Mouse (Mus musculus) splenic B cell, adult 2 months (primary cell): ENCODE measurements around the gene Cenpt.
A peak's percentile ranks its signal among the peaks of the same experiment; 100 is the strongest.
"Not testable (repeated sequence)": the region's sequence is repeated elsewhere in the genome, so short reads cannot be mapped to it uniquely, and the experiment has no call there.

ENCODE experiments used
- DNase-seq: peaks from one replicate; pipeline ENCODE4 v3.0.0-alpha.2; 2011; ENCODE audit warnings: low read depth, low spot score
- H3K27me3 ChIP-seq: 2 replicates; pipeline ENCODE4 v1.6.1; 2012; ENCODE audit warnings: mild to moderate bottlenecking, low read length, moderate library complexity, mixed read lengths; ENCODE audit not compliant: control insufficient read depth, poor library complexity, insufficient read depth, severe bottlenecking
- H3K36me3 ChIP-seq: 2 replicates; pipeline ENCODE4 v1.6.1; 2012; ENCODE audit warnings: mild to moderate bottlenecking, low read length, moderate library complexity, mixed read lengths; ENCODE audit not compliant: control insufficient read depth, poor library complexity, insufficient read depth, severe bottlenecking

The Cenpt gene

DNA sequence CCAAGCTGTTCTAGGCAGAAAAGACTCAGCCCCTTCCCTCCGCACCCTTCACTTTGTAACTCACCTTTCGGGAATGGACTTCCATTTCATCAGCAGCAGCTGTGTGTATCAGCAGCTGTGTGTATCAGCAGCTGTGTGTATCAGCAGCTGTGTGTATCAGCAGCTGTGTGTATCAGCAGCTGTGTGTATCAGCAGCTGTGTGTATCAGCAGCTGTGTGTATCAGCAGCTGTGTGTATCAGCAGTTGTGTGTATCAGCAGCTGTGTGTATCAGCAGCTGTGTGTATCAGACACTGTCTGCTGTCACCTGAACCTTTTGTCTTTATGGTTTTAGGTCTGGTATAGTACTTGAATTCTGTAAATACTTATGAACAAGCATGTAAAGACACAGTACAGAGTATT lies 19.3 kb downstream of the Cenpt start:
- not testable (repeated sequence) for H3K27me3 ChIP-seq, H3K36me3 ChIP-seq, DNase-seq

DNA sequence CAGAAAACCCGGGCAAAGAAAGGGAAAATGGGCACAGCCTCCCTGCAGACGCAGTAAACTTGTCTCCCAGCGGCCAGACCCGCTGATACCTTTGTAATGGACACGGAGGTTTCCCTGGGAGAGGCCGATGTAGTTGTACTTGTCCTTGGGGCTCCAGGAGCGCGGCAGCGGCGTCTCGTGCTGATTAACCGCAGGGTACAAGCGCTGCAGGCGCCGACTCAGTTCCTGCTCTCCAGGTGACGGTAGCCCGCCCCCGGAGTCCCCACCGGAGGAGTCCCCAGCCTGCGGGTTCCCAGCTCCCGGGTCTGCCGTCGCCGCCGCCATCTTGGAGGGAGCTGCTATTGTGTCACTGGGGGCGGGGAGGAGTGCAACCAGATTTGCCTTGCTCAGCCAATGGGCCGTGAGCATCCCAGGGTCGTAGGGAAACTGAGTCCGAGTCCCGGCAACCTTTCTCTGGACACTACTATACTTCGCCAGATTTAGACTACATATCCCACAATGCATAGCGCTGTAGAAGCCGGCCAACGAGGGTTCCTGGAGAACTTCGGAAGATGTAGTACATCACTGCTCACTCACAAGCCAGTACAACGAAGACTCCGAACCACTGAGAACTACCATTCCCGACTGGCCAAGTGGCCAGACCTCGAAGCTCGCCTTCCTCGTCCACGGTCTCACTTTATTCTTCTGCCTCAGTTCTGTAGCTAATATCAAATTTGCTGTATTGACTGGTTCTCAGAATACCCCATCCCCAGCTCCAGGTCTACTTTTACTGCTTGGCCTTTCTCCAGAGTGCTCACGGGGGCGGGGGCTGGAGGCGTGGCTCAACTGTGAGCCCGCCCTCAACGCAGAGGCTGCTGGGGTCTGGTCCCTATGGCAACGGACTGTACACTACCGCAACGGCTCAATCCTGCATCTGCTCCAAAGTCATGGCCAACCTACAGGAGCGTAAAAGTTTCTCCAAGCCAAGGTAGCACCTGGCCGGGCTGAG lies 25.9 kb downstream of the Cenpt start, which contains the start of the genes Ranbp10 and Tsnaxip1:
Gene Ranbp10, minus strand, starts transcription at position 490 of the 988 bp plus-strand sequence.
Gene Tsnaxip1, plus strand, starts transcription at position 871 of the 988 bp plus-strand sequence.
- Histone ChIP-seq H3K27me3 (no peaks in the 10 kb centered on the region), H3K36me3 (peaks cover 3% of the 10 kb centered on the region; the same call in 1 of the 2 replicates)
- peak; percentile 99 for DNase-seq

DNA sequence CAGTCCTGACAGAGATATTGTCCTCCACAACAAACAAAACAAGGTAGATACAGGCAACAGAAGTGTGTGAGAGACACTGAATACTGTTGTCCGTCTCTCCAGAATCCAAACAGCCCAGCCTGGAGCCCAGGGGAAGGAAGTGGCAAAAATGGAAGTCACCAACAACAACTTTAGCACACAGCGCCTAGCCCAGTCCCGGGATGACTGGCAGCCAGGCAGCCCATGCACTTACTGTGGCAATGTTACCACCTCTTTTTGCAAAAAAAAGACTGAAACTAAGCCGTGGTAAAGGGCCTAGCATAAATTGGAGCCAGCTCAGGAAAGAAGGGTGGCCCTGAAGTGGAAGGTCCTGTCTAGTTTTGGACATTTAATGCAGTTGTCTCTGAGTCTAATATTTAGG lies 26.7 kb downstream of the Cenpt start:
- no peaks in the 10 kb centered on the region for H3K27me3 ChIP-seq
- no peak for DNase-seq
- peaks cover 3% of the 10 kb centered on the region; the same call in 1 of the 2 replicates for H3K36me3 ChIP-seq

DNA sequence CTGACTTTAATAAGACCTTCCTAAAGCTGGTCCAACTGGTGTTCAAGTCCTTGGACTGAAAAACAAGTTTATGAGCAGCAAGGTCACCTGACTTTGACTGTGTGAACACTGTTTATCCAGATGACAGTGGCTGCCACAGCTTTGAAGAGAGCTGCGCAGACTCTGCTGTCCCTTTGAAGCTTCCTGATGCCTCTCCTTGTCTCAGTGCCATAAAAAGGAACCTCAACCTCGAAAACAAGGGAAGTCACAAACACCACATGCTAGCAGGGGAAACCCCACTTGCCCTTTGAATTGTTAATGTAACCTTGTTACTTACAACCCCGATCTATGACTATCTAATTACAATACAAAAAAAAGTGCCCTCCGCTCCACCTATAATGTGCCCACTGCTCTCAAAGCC lies 27.6 kb downstream of the Cenpt start:
- H3K27me3 ChIP-seq, result no peaks in the 10 kb centered on the region
- no peak for DNase-seq
- H3K36me3 ChIP-seq, result peaks cover 3% of the 10 kb centered on the region; the same call in 1 of the 2 replicates

DNA sequence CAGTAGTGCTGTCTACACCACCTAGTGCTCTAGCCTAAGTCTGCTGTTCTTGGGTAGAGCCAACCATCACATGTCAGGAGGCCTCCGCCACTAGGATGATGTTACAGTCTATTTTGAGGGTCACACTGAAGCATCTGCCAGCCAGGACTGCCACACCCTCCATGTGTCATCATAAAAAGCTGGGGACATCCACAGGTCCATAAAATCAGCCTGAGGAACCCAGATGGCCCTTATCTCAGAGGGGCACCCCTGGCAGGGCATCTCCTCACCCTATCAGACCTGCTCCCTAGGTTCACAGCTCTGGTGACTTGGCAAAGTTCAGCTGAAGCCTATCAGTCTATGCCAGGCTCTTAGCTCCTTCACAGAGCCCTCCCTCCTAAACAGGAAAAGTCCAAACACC lies 32.2 kb downstream of the Cenpt start:
- H3K27me3 ChIP-seq, result no peaks in the 10 kb centered on the region
- DNase-seq, result no peak
- peaks cover 3% of the 10 kb centered on the region; the same call in 1 of the 2 replicates for H3K36me3 ChIP-seq

DNA sequence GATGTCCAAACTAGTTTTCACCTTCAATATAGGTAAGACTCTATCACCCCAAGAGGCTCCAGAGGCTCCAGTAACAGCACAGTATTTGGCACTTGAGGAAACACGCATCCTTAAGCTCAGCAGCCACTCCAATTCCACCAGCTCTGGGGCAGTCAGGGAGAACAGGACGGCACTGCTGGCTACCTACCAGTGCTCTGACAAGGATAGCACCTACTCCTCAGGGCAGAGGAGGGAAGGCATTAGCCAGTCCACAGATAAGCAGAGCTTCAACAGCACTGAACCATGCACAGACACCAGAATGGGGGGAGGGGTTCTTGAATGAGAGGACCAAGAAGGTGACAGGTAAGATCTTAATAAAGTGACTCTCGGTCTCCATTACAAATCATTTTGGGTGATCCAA lies 33.4 kb downstream of the Cenpt start:
- Histone ChIP-seq H3K36me3 (0 out of 2 replicates have a peak, but pooled peaks cover 2% of the 10 kb centered on the region), H3K27me3 (no peaks in the 10 kb centered on the region)
- DNase-seq, result no peak

DNA sequence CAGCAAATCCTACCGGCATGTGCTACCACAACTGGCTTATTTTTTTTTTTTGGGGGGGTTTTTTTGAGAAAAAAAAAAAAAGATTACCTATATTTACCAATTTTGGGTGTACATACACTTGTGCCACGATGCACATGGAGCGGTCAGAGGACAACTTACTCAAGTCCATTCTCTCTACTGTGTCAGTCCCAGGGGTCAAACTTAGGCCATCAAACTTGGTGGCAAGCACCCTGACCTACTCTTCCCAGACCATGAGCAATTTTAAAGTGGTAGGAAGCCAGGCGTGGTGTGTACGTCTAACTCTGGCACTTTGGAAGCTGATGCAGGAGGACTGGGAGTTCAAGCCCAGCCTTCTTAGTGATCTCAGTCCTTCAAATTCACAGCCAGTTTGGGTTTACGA lies 39.8 kb downstream of the Cenpt start:
- no peak for DNase-seq
- Histone ChIP-seq H3K27me3 (no peaks in the 10 kb centered on the region), H3K36me3 (peaks cover 2% of the 10 kb centered on the region; the same call in 1 of the 2 replicates)

DNA sequence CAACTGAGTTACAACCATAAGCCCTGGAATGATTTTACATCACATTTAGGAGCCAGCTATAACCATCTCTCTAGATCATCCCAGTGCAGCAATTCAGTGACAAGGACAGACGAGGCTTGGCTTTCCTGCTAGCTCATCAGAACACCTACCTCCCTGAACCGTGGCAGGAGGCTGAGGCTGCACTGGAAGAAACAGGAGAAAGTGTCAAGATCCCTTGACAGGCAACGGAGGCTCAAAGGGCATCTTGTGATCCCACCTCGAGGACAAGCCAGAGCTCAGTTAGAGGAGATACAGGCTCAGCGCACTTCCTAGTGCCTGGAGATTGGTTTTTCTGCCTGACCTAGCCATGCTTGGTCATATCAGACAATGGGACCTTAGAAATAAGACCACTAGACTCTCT lies 40.6 kb downstream of the Cenpt start:
- Histone ChIP-seq H3K36me3 (peaks cover 2% of the 10 kb centered on the region; the same call in 1 of the 2 replicates), H3K27me3 (no peaks in the 10 kb centered on the region)
- no peak for DNase-seq

DNA sequence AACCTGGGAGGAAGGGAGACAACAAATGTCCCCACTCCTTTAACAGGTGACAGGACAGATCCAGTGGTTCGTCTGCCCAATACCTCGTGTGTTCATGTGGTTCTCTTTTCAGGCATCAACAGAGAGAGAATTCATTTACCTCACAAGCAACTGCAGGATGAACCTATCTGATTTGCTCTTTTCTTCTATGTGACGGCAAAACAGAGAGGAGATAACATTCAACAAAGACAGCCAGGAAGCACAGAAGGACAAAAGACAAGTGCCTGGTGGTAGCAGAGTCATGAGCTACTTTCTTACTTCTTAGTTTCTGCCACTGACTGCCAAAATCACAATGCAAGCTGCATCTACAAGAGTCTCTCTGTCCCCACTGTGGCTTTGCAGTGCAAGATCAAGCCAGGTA lies 41.5 kb downstream of the Cenpt start:
- Histone ChIP-seq H3K36me3 (peaks cover 2% of the 10 kb centered on the region; the same call in 1 of the 2 replicates), H3K27me3 (no peaks in the 10 kb centered on the region)
- DNase-seq, result no peak

DNA sequence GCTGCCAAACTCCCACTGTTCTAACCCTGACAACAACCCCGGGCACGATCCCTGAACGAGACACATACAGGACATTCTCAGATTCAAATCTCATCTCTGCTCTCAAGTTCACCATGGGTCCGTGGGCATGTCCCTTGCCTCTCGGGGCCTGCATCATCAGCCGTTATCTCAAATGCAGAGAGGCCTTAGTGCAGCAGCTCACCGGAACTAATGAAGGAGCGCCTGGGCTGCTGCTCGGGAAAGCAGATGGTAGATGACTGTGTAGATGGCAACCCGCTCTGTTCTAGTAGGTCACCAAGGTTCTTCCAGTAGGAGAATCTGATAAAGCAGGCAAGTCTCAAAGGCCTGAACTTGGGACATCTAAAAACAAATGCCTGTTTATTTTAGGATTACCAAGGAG lies 42.0 kb downstream of the Cenpt start:
- no peak for DNase-seq
- Histone ChIP-seq H3K36me3 (peaks cover 2% of the 10 kb centered on the region; the same call in 1 of the 2 replicates), H3K27me3 (no peaks in the 10 kb centered on the region)

DNA sequence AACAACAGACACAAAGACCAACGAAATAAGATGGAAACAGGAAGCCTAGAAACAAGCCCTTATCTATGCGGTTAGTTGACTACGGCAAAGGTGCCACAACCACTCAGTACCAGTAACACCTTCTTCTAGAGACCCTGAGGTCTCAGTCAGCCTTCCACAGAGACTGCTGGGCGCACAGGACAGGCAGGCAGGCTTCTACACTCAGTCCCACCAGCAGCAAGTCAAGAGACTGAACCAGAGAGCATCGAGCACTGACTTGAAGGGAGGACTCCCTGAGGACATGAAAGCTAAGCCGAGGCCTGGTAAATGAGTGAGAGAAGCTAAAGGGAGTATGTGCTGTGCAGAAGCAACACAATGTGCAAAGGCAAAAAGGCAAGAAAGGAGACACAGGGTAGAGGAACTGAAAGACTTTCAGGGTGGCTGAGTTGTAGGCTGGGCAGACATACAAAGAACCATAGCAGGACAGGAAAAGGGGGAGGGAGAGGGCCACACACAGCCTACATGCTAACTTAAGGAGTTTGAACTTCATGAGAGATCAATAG lies 42.8 kb downstream of the Cenpt start:
- H3K36me3 ChIP-seq, result peaks cover 4% of the 10 kb centered on the region; the same call in 1 of the 2 replicates
- no peaks in the 10 kb centered on the region for H3K27me3 ChIP-seq
- DNase-seq, result peak; percentile 73

DNA sequence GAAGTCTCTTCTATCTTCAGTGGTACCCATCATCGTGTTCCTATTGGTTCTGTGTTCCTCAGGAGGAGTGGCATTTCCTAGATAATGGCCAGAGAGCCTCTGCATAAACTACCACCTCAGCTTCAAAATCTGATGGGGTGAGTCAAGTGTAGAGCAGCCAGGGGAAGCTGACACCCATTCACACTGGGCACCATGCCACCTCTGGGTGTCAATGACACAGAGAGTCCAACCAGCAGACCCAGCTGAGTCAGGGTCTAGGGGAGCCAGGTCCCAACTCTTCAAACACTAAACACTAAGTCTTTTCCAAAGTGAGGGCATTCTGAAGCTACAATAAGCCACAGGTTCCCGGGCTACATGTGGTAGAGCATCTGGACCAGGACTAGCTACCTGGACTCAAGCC lies 44.6 kb downstream of the Cenpt start:
- Histone ChIP-seq H3K36me3 (peaks cover 4% of the 10 kb centered on the region; the same call in 1 of the 2 replicates), H3K27me3 (no peaks in the 10 kb centered on the region)
- no peak for DNase-seq

DNA sequence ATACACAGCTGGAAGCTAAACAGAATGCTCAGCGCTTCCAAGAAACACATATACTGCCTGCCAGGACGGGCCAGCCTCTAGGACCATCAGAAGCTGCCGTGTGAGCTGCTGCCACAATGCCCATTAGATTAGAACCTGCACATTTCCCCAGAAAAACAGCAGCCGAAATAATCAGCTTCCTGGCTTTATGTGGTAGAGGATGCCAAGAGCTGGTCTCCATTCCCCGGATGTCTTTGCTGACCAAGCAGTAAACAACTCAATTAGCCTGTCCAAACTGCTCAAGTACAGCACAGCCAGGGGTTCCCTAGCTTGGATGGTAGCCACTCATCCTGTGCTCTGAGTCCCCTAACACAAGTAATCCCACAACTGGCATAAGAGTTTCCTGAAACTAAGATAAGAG lies 45.3 kb downstream of the Cenpt start:
- DNase-seq, result no peak

DNA sequence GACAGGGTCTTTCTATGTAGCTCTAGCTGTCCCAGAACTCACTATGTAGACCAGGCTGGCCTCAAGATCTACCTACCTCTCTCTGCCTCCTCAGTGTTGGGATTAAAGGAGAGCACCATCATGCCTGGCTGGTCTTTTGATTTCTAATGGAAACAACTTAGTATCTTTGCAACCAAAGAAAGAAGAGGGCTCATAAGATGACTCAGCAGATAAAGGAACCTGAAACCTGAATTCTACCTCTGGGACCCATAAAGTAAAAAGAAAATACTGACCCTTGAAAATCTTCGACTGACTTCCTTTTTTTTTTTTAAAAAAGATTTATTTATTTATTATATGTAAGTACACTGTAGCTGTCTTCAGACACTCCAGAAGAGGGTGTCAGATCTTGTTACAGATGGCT lies 47.1 kb downstream of the Cenpt start:
- Histone ChIP-seq H3K27me3 (no peaks in the 10 kb centered on the region), H3K36me3 (0 out of 2 replicates have a peak, but pooled peaks cover 4% of the 10 kb centered on the region)
- no peak for DNase-seq

More for the DNA sequence above, 45.3 kb downstream of the Cenpt start:
- Histone ChIP-seq H3K27me3 (no peaks in the 10 kb centered on the region), H3K36me3 (peaks cover 4% of the 10 kb centered on the region; the same call in 1 of the 2 replicates)

DNA sequence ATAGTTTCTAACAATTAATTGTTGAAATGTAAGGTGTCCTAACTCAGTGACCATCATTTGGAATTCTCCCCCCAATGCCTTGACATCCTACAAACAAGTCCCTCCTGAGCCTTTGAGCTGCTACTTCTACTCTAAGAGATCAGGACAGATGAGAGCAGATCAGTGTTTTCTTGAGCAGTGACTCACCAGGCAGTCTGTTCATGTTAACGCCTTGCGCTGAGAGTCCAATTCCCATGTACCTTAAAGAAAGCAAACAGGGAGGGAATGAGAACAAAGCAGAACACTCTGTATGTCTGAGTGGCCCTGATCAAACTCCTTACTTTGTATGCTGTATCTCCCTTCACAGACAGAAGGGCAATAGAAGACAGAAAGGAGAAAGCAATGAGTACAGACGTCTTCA lies 47.7 kb downstream of the Cenpt start:
- no peak for DNase-seq
- Histone ChIP-seq H3K36me3 (0 out of 2 replicates have a peak, but pooled peaks cover 4% of the 10 kb centered on the region), H3K27me3 (no peaks in the 10 kb centered on the region)
